Mouse (Mus musculus): ENCODE measurements around the gene Rilpl1. TPM values are rescaled to one million over a fixed set of nuclear protein-coding genes. Genes with fewer than 3 reads are reported as not detected.

Rilpl1 gene
- polyA plus RNA-seq, 1 experiment: 2.4 TPM

DNA sequence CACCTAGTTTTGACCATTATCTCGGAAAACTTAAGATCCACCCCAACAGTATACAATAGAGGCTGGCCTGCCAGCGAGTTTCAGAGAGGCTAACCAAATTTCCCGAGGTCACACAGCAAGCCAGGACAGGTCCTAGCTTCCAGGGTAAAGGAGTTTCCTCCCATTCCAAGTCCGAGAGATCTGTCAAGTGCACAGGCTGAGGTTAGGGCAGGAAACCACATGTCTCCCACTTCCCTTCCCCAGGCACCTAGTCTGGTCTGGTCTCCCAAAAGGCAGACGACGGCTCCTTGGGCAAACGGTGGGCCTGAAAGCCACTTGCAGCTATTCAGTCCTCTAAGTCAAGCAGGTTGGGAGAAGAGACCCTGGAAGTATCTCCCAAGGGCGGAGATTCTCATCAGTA lies 1.5 kb downstream of the Rilpl1 start:
- no peak overlapping the region for H3K27ac ChIP-seq (ENCODE audit: insufficient read depth, low read depth, low read length)
- no peak for TF ChIP-seq POLR2A (IDR thresholded peaks at IDR 0.05; ENCODE audit: borderline replicate concordance, low read depth, low read length)
- TF ChIP-seq CTCF (IDR thresholded peaks at IDR 0.05; ENCODE audit: low read depth, low read length): no peak
- H3K4me1 ChIP-seq (ENCODE audit: control insufficient read depth, insufficient read depth, low read length): peaks cover 16% of the 10 kb centered on the region
- H3K4me3 ChIP-seq (ENCODE audit: insufficient read depth, low read length): no peak overlapping the region; the same call in 1 of the 2 replicates

DNA sequence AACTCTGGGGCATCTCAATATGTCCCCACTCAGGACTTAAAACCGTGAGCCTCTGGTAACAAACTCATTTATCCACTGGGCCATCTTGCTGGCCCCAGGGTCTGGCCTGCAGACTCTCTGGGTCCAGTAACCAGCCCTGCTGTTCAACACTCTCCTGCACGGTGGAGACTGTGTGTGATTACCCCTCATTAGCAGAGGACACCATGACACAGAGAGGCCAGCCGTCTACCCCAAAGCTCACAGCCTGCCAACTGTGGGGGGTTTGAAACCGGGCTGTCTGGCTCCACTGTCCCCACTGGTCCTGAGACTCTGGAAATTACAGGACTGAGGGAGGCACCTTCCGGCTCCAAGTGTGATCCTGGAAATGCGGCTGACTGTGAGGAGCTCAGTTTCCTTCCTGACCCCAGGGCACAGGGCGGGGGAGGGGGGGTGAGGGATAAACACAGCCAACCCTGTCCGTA lies 2.0 kb downstream of the Rilpl1 start:
- H3K27ac ChIP-seq (ENCODE audit: insufficient read depth, low read depth, low read length): no peak overlapping the region
- H3K4me1 ChIP-seq (ENCODE audit: control insufficient read depth, insufficient read depth, low read length): peaks cover 16% of the 10 kb centered on the region
- H3K4me3 ChIP-seq (ENCODE audit: insufficient read depth, low read length): no peak overlapping the region
- TF ChIP-seq CTCF (IDR thresholded peaks at IDR 0.05; ENCODE audit: low read depth, low read length) (no peak), POLR2A (IDR thresholded peaks at IDR 0.05; ENCODE audit: borderline replicate concordance, low read depth, low read length) (no peak)

DNA sequence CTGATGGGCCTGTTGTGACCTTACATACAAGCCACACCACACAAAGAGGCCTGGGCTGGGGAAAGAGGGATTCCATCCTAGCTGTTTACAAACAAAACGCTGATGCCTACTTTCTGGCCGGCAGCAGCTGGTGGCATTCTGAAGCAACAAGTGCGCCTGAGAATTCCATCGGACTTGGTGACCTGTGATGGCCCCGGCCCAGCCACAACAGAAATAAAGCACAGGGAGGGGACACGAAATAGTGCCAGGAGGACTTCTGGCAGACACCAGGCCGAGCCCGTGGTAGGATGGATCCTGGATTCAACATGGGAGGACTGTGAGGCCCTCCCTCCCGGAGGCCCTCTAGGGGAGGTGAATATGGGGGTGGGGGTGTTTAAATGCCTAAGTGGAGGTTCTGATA lies 2.4 kb downstream of the Rilpl1 start:
- H3K4me3 ChIP-seq (ENCODE audit: insufficient read depth, low read length): no peak overlapping the region
- no peak overlapping the region for H3K27ac ChIP-seq (ENCODE audit: insufficient read depth, low read depth, low read length)
- peaks cover 16% of the 10 kb centered on the region for H3K4me1 ChIP-seq (ENCODE audit: control insufficient read depth, insufficient read depth, low read length)
- TF ChIP-seq POLR2A (IDR thresholded peaks at IDR 0.05; ENCODE audit: borderline replicate concordance, low read depth, low read length): no peak
- TF ChIP-seq CTCF (IDR thresholded peaks at IDR 0.05; ENCODE audit: low read depth, low read length): no peak

DNA sequence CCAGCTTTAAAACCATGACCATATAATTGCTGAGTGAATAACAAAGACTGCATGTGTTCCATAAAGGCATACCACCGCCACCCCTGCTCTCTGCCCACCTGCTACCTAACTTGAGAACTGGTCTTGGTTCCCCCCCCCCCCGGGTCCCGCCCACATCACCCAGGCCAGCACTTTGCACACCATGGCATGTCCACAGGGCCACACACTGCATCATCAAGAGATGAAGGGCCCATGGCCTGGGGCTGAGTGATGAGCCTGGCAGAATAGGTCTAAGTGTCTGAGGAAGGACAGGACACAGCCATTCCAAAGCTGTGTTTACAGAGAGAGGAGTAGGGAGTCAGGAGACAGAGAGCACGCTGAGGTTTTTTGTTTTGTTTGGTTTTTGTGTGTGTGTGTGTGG lies 2.8 kb downstream of the Rilpl1 start:
- no peak for TF ChIP-seq POLR2A (IDR thresholded peaks at IDR 0.05; ENCODE audit: borderline replicate concordance, low read depth, low read length)
- no peak for TF ChIP-seq CTCF (IDR thresholded peaks at IDR 0.05; ENCODE audit: low read depth, low read length)
- Histone ChIP-seq H3K4me3 (ENCODE audit: insufficient read depth, low read length) (no peak overlapping the region), H3K4me1 (ENCODE audit: control insufficient read depth, insufficient read depth, low read length) (peaks cover 16% of the 10 kb centered on the region)

DNA sequence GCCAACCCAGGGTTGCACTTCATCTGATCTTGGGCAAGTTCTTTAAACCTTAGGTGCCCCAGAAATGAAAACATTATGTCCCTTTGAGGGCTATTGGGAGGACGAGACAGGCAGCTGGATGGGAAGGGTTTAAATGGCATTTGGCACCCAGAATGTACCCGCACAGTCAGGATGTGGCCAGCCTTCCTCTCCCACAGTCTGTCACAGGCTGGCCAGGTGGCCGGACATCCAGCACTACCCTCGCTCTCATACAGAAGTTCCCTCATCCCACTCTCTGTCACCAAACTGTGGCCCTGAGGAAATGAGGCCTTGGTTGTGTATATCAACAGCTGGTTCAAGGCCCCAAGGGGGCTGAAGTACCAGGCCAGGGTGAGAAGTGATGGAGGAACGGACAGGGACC lies 6.2 kb downstream of the Rilpl1 start:
- Histone ChIP-seq H3K4me3 (ENCODE audit: insufficient read depth, low read length) (no peak overlapping the region), H3K27ac (ENCODE audit: insufficient read depth, low read depth, low read length) (no peak overlapping the region), H3K4me1 (ENCODE audit: control insufficient read depth, insufficient read depth, low read length) (peaks cover 12% of the 10 kb centered on the region)
- no peak for TF ChIP-seq POLR2A (IDR thresholded peaks at IDR 0.05; ENCODE audit: borderline replicate concordance, low read depth, low read length)
- no peak for TF ChIP-seq CTCF (IDR thresholded peaks at IDR 0.05; ENCODE audit: low read depth, low read length)

More for the DNA sequence above, 2.8 kb downstream of the Rilpl1 start:
- H3K27ac ChIP-seq (ENCODE audit: insufficient read depth, low read depth, low read length): no peak overlapping the region

DNA sequence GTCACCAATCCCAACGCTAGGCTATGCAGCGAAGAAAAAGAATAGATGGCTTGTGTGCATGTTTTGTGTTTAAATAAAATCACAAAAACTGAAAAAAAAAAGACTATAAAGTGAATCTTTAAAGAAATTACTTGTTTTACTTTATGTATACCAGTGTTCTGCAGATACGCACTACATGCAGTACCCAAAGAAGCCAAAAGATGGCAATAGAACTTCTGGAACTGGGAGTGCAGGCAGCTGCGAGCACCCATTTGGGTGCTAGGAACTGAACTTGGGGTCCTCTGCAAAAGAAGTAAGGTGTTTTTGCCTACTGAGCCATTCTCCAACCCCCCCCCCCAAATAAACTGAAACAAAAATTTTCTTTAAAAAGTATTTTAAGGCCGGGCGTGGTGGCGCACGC lies 8.2 kb downstream of the Rilpl1 start:
- no peak overlapping the region for H3K27ac ChIP-seq (ENCODE audit: insufficient read depth, low read depth, low read length)
- H3K4me3 ChIP-seq (ENCODE audit: insufficient read depth, low read length): no peak overlapping the region
- TF ChIP-seq CTCF (IDR thresholded peaks at IDR 0.05; ENCODE audit: low read depth, low read length) (no peak), POLR2A (IDR thresholded peaks at IDR 0.05; ENCODE audit: borderline replicate concordance, low read depth, low read length) (no peak)
- peaks cover 6% of the 10 kb centered on the region for H3K4me1 ChIP-seq (ENCODE audit: control insufficient read depth, insufficient read depth, low read length)

DNA sequence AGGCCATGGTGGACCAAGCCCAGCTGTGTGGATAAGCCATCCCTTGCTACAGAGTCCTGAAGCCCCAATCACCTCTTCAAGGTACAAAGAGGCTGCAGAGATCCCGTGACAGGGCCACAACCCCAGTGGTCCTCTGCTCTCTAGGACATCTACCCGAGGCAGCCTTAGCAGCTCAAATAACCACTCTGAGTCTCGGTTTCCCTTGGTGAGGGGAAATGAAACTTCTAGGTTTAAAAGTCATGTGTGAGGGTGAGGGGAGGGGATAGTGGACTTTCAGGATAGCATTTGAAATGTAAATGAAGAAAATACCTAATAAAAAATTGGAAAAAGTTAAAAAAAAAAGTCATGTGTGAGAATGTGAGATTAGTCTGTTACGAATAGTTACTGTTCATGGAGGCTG lies 9.6 kb downstream of the Rilpl1 start:
- Histone ChIP-seq H3K4me3 (ENCODE audit: insufficient read depth, low read length) (no peak overlapping the region), H3K27ac (ENCODE audit: insufficient read depth, low read depth, low read length) (no peak overlapping the region), H3K4me1 (ENCODE audit: control insufficient read depth, insufficient read depth, low read length) (peaks cover 6% of the 10 kb centered on the region)
- no peak for TF ChIP-seq POLR2A (IDR thresholded peaks at IDR 0.05; ENCODE audit: borderline replicate concordance, low read depth, low read length)
- no peak for TF ChIP-seq CTCF (IDR thresholded peaks at IDR 0.05; ENCODE audit: low read depth, low read length)

DNA sequence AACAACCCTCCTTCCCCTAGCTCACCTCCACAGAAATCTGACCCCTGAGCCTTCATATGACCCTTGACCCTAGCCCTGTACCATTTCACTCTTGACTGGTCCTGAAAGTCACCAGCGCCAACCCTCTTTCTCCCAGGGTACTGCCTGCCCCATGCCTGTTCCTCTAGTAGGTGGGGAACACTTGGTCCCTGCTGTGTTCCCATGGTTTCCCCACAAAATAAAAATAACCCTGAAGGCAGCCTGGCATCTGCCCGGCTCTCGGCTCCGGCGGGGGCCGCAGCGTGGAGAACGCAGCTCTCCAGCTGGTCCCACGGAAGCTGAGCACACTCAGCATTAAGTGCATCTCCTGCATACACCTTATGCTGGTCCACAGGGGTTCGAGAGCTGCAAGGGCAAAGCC lies 12.5 kb downstream of the Rilpl1 start:
- no peak overlapping the region for H3K27ac ChIP-seq (ENCODE audit: insufficient read depth, low read depth, low read length)
- peaks cover 8% of the 10 kb centered on the region for H3K4me1 ChIP-seq (ENCODE audit: control insufficient read depth, insufficient read depth, low read length)
- H3K4me3 ChIP-seq (ENCODE audit: insufficient read depth, low read length): no peak overlapping the region
- no peak for TF ChIP-seq POLR2A (IDR thresholded peaks at IDR 0.05; ENCODE audit: borderline replicate concordance, low read depth, low read length)

DNA sequence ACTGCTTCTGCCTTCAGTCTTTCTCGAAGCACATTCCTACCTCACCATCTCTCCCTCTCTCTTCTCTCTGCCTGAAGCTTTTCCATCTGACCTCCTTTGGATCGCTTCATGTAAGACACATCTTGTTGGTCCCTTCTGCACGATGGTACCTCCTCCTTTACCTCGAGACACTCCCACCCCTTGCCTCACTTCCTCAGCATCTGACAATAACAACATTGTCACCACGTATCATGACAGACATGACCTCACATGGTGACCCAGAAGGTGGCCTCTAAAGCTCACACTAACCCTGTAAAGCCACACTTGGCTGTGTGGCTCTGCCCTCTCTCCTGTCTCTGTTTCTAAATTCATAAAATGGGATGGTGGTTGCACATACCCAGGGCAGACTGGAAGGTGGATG lies 15.4 kb downstream of the Rilpl1 start:
- Histone ChIP-seq H3K4me3 (ENCODE audit: insufficient read depth, low read length) (no peak overlapping the region), H3K27ac (ENCODE audit: insufficient read depth, low read depth, low read length) (no peak overlapping the region), H3K4me1 (ENCODE audit: control insufficient read depth, insufficient read depth, low read length) (peaks cover 6% of the 10 kb centered on the region; the same call in 1 of the 2 replicates)
- TF ChIP-seq POLR2A (IDR thresholded peaks at IDR 0.05; ENCODE audit: borderline replicate concordance, low read depth, low read length) (no peak), CTCF (IDR thresholded peaks at IDR 0.05; ENCODE audit: low read depth, low read length) (no peak)

DNA sequence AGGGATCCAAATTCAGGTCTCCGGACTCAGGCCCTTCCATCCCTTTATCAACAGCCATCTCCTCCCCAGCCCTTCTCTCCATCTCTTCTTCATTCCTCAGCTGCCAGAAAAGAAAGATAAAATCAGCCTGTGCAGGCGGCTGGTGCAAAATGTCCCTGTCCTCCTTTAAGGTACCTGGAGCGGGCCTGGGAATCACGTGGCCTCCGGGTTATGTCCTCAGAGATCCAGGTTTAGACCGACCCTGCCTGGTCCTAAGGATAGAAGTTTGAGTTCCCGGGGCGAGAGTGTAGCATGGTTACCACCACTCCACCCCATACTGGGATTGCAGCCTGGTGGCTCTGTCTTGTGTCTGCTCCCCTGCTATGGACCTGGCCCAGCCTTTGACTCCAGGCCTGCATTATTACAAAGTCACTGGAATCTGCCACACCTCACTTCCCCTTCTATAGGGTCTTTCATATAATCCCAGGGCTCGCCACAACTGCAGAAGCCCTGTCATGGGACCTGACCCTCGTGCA lies 20.6 kb downstream of the Rilpl1 start:
- TF ChIP-seq POLR2A (IDR thresholded peaks at IDR 0.05; ENCODE audit: borderline replicate concordance, low read depth, low read length) (no peak), CTCF (IDR thresholded peaks at IDR 0.05; ENCODE audit: low read depth, low read length) (no peak)
- H3K4me1 ChIP-seq (ENCODE audit: control insufficient read depth, insufficient read depth, low read length): peaks cover 13% of the 10 kb centered on the region
- H3K27ac ChIP-seq (ENCODE audit: insufficient read depth, low read depth, low read length): no peak overlapping the region
- H3K4me3 ChIP-seq (ENCODE audit: insufficient read depth, low read length): no peak overlapping the region

All from bone marrow macrophage, adult 2 months (primary cell).